Mouse (Mus musculus): ENCODE results near the gene 4930432M17Rik. TPM values are rescaled to one million over a fixed set of nuclear protein-coding genes. Genes with fewer than 3 reads are reported as not detected.

The 4930432M17Rik gene
- total and polyA plus RNA-seq, 3 experiments = not detected

DNA sequence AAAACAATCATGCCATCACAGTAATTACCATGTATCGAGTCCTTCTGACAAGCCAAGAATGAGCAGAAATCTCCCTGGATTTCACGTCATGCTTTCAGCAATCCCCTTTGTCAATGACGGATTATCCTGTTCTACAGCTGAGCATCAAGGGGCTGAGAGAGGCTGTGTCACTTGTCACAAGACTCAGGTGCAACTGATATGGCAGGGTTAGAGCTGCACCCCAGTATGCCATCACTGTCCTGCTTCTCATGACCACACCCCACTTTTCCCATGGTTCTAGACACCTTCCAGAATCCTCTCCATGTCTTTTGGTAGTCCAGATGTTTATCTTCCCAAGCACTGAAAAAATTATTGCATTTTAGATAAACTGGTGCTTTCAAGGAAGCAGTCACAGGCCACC lies 8.9 kb downstream of the 4930432M17Rik start:
- H3K4me1 ChIP-seq (ENCODE audit: control insufficient read depth in 1 of 2, insufficient read depth in 2 of 2) = no peaks in the 10 kb centered on the region
- in situ Hi-C loops (cut with MboI; ENCODE audit: low pct_ligation_motif_present, low pct_unique_long_range_greater_than_20kb, low sequenced_read_pairs) (no loop called here), dilution Hi-C loops (cut with MboI; ENCODE audit: extremely low pct_ligation_motif_present, extremely low pct_unique_long_range_greater_than_20kb, low sequenced_read_pairs) (no loop called here)
- no peak overlapping the region for H3K4me2 ChIP-seq (ENCODE audit: insufficient read depth, low read depth, poor library complexity, severe bottlenecking)
- DNase-seq (ENCODE audit: extremely low read depth) = no peak
- H3K79me2 ChIP-seq (replicated peaks; ENCODE audit: control insufficient read depth, extremely low read depth, insufficient read depth, poor library complexity, severe bottlenecking) = no peaks in the 10 kb centered on the region
- TF ChIP-seq ETS1 (conservative IDR thresholded peaks at IDR 0.05; ENCODE audit: low read depth, low read length) (no peak), JUN (IDR thresholded peaks at IDR 0.05; ENCODE audit: insufficient read depth, low read depth, low read length) (no peak), MAZ (IDR thresholded peaks at IDR 0.05; ENCODE audit: low read depth, low read length) (no peak), GABPA (IDR thresholded peaks at IDR 0.05; ENCODE audit: insufficient replicate concordance, low read depth, low read length) (no peak), TCF12 (IDR thresholded peaks at IDR 0.05; ENCODE audit: low read depth, low read length) (no peak), MAFK (IDR thresholded peaks at IDR 0.05; ENCODE audit: insufficient replicate concordance, low read length) (no peak), ZMIZ1 (IDR thresholded peaks at IDR 0.05; ENCODE audit: low read depth, low read length) (no peak), RCOR1 (conservative IDR thresholded peaks at IDR 0.05; ENCODE audit: low read depth, low read length) (no peak), ZKSCAN1 (IDR thresholded peaks at IDR 0.05; ENCODE audit: borderline replicate concordance, low read depth, low read length) (no peak)
- H3K4me3 ChIP-seq (replicated peaks in 1 of 3; ENCODE audit: low read depth in 2 of 3, low read length in 2 of 3, poor library complexity in 1 of 3) = no peak overlapping the region
- H3K9me3 ChIP-seq (replicated peaks; ENCODE audit: low read length) = no peaks in the 10 kb centered on the region
- H3K9ac ChIP-seq (ENCODE audit: insufficient read depth, low read depth) = no peak overlapping the region
- no peaks in the 10 kb centered on the region for H3K36me3 ChIP-seq (replicated peaks in 1 of 2; ENCODE audit: control insufficient read depth in 1 of 2, insufficient read depth in 1 of 2, low read length in 1 of 2)
- no peaks in the 10 kb centered on the region for H3K27me3 ChIP-seq (replicated peaks)
- no peak overlapping the region for H3K27ac ChIP-seq (ENCODE audit: insufficient read depth, low read depth)

- H3K9me3 ChIP-seq (replicated peaks; ENCODE audit: low read length) = no peaks in the 10 kb centered on the region
- DNase-seq (ENCODE audit: extremely low read depth) = no peak
- H3K27ac ChIP-seq (ENCODE audit: insufficient read depth, low read depth) = no peak overlapping the region
- no peaks in the 10 kb centered on the region for H3K36me3 ChIP-seq (replicated peaks in 1 of 2; ENCODE audit: control insufficient read depth in 1 of 2, insufficient read depth in 1 of 2, low read length in 1 of 2)
- H3K79me2 ChIP-seq (replicated peaks; ENCODE audit: control insufficient read depth, extremely low read depth, insufficient read depth, poor library complexity, severe bottlenecking) = no peaks in the 10 kb centered on the region
- no peak overlapping the region for H3K4me3 ChIP-seq (replicated peaks in 1 of 3; ENCODE audit: low read depth in 2 of 3, low read length in 2 of 3, poor library complexity in 1 of 3)
- no peaks in the 10 kb centered on the region for H3K27me3 ChIP-seq (replicated peaks)
- H3K4me2 ChIP-seq (ENCODE audit: insufficient read depth, low read depth, poor library complexity, severe bottlenecking) = no peak overlapping the region
- in situ Hi-C loops (cut with MboI; ENCODE audit: low pct_ligation_motif_present, low pct_unique_long_range_greater_than_20kb, low sequenced_read_pairs) = no loop called here
- H3K9ac ChIP-seq (ENCODE audit: insufficient read depth, low read depth) = no peak overlapping the region
- no peaks in the 10 kb centered on the region for H3K4me1 ChIP-seq (ENCODE audit: control insufficient read depth in 1 of 2, insufficient read depth in 2 of 2)
- dilution Hi-C loops (cut with MboI; ENCODE audit: extremely low pct_ligation_motif_present, extremely low pct_unique_long_range_greater_than_20kb, low sequenced_read_pairs) = no loop called here
- no peak for TF ChIP-seq BHLHE40 (IDR thresholded peaks at IDR 0.05; ENCODE audit: low read depth, low read length)
These were observed 9.6 kb downstream of the 4930432M17Rik start for GRCm38 (mm10) chr3:121680187-121680586.

DNA sequence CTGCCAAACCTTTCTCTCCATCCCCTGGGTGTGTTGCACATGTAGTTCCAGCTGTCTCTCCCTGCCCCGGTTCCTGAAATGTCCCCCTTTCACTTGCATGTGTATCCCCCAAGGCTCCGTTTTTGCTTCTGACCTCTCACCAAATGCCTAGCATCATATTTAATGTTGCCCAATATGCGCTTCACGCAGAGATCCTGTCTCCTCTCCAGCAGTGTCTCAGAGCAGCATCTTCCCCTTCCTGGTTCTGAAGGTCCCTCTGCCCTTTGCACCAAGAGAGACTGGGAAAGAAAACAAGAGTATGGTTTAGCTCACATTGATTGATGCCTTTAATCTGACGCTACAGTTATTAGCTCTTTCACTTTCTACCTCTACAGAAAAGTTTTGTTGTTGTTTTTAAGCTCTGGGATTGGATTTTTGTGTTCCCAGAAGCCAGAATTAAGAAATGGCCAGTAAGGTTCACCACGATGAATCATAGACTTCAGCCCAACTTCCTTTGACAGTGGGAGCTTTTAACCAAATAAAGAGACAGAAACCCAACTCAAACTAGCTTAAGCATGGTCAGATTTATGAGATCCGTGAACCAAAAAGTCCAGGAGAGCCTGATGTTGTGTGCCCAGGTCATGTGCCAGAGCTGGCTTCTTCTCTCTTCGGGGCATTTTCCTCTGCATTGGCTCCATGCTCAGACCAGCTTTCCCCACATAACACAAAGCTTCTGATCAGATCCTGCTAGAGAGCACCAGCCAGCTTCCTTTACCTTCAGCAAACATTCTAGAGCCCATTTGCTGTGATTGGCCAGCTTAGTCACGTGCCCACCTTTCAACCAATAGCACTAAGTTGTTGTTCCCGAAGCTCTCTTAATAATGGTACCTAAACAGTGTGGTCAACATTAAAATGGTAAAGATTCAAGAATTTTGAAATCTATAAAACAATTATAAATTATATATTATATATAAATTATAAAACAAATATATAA lies 12.2 kb downstream of the 4930432M17Rik start:
- no peaks in the 10 kb centered on the region for H3K9me3 ChIP-seq (replicated peaks; ENCODE audit: low read length)
- no peak for DNase-seq (ENCODE audit: extremely low read depth)
- H3K9ac ChIP-seq (ENCODE audit: insufficient read depth, low read depth) = no peak overlapping the region
- in situ Hi-C loops (cut with MboI; ENCODE audit: low pct_ligation_motif_present, low pct_unique_long_range_greater_than_20kb, low sequenced_read_pairs) = no loop called here
- no peaks in the 10 kb centered on the region for H3K27me3 ChIP-seq (replicated peaks)
- TF ChIP-seq TBP (conservative IDR thresholded peaks at IDR 0.05; ENCODE audit: low read depth, low read length) (no peak), ELF1 (IDR thresholded peaks at IDR 0.05; ENCODE audit: low read depth, low read length) (no peak), USF1 (IDR thresholded peaks at IDR 0.05; ENCODE audit: low read depth, low read length) (peak; percentile 86), EP300 (IDR thresholded peaks at IDR 0.05; ENCODE audit: low read length) (no peak), USF2 (conservative IDR thresholded peaks at IDR 0.05; ENCODE audit: low read depth, low read length) (peak; percentile 78), BHLHE40 (IDR thresholded peaks at IDR 0.05; ENCODE audit: low read depth, low read length) (0 out of 2 replicates have a peak, but pooled peaks have one; percentile 21), MAX (IDR thresholded peaks at IDR 0.05; ENCODE audit: low read length) (peak; percentile 67; the same call in 1 of the 2 replicates)
- H3K4me2 ChIP-seq (ENCODE audit: insufficient read depth, low read depth, poor library complexity, severe bottlenecking) = peak overlapping the region; percentile 42; the same call in 1 of the 2 replicates
- dilution Hi-C loops (cut with MboI; ENCODE audit: extremely low pct_ligation_motif_present, extremely low pct_unique_long_range_greater_than_20kb, low sequenced_read_pairs) = no loop called here
- H3K4me1 ChIP-seq (ENCODE audit: control insufficient read depth in 1 of 2, insufficient read depth in 2 of 2) = no peaks in the 10 kb centered on the region
- H3K36me3 ChIP-seq (replicated peaks in 1 of 2; ENCODE audit: control insufficient read depth in 1 of 2, insufficient read depth in 1 of 2, low read length in 1 of 2) = no peaks in the 10 kb centered on the region
- H3K79me2 ChIP-seq (replicated peaks; ENCODE audit: control insufficient read depth, extremely low read depth, insufficient read depth, poor library complexity, severe bottlenecking) = no peaks in the 10 kb centered on the region
- H3K4me3 ChIP-seq (replicated peaks in 1 of 3; ENCODE audit: low read depth in 2 of 3, low read length in 2 of 3, poor library complexity in 1 of 3) = no peak overlapping the region
- H3K27ac ChIP-seq (ENCODE audit: insufficient read depth, low read depth) = no peak overlapping the region

Data from CH12.LX (cell line).